ENCODE assay signal across 8 mouse cellular contexts in genomic region chr9:57485774-57486173, GRCm38 (mm10). TPM values are rescaled to one million over a fixed set of nuclear protein-coding genes. Genes with fewer than 3 reads are reported as not detected.
DNase-seq lines count a peak whose midpoint lies in the region; ATAC-seq lines count a peak whose summit lies in the region.

No protein-coding gene starts in this region.

- H3K4me1 ChIP-seq in hindbrain, embryonic 12.5 days = no peaks in the 10 kb centered on the region
- no peaks in the 10 kb centered on the region for H3K4me1 ChIP-seq in midbrain, embryonic 11.5 days (ENCODE audit: control insufficient read depth, insufficient read depth, low read length)

- ATAC-seq in hindbrain, embryonic 12.5 days (ENCODE audit: low FRiP score) = 0 out of 2 replicates have a peak, but pooled peaks have one; percentile 54
- ATAC-seq in midbrain, embryonic 11.5 days (ENCODE audit: low FRiP score) = peak; percentile 55; the same call in 1 of the 2 replicates
- no peak for ATAC-seq in inflammation-experienced regulatory T-cells, adult 6 months

- H3K4me3 ChIP-seq in hindbrain, embryonic 12.5 days = no peak overlapping the region
- no peak overlapping the region for H3K4me3 ChIP-seq in midbrain, embryonic 11.5 days (ENCODE audit: low read depth, low read length)

- H3K27ac ChIP-seq in hindbrain, embryonic 12.5 days = no peak overlapping the region
- no peak overlapping the region for H3K27ac ChIP-seq in midbrain, embryonic 11.5 days (ENCODE audit: low read depth, low read length)

- 17% methylated on average over 7 of the region's 7 CpGs for WGBS in hindbrain, embryonic 12.5 days
- WGBS in midbrain, embryonic 11.5 days = 18% methylated on average over 7 of the region's 7 CpGs

- DNase-seq in ZHBTc4 (ENCODE audit: low read depth, low spot score) = peak; percentile 90
- peak; percentile 84 for DNase-seq in cerebellum, adult 9-10 months
- peak; percentile 70 to 82 for DNase-seq in frontal cortex, postnatal 25 days (ENCODE audit: low spot score in 2 of 2)
- DNase-seq in left cerebral cortex, adult 18-20 months (ENCODE audit: low spot score in 2 of 2) = peak; percentile 88 to 92
- peak; percentile 97 for DNase-seq in midbrain, embryonic 11.5 days (ENCODE audit: low spot score, missing footprints)
- peak; percentile 66 for DNase-seq in skeletal muscle tissue, adult 2 months (ENCODE audit: low read depth, low spot score)

- H3K36me3 ChIP-seq in hindbrain, embryonic 12.5 days = no peaks in the 10 kb centered on the region
- no peaks in the 10 kb centered on the region for H3K36me3 ChIP-seq in midbrain, embryonic 11.5 days (ENCODE audit: control insufficient read depth, insufficient read depth, low read length)

- H3K9me3 ChIP-seq in hindbrain, embryonic 12.5 days (replicated peaks) = no peaks in the 10 kb centered on the region
- H3K9me3 ChIP-seq in midbrain, embryonic 11.5 days (ENCODE audit: control insufficient read depth, low read length) = no peaks in the 10 kb centered on the region

- H3K4me2 ChIP-seq in hindbrain, embryonic 12.5 days (replicated peaks) = no peak overlapping the region
- H3K4me2 ChIP-seq in midbrain, embryonic 11.5 days = no peak overlapping the region; the same call in 1 of the 2 replicates

- H3K27me3 ChIP-seq in hindbrain, embryonic 12.5 days = peaks cover 7% of the 10 kb centered on the region
- H3K27me3 ChIP-seq in midbrain, embryonic 11.5 days (ENCODE audit: control insufficient read depth, insufficient read depth, low read length) = no peaks in the 10 kb centered on the region

- H3K9ac ChIP-seq in hindbrain, embryonic 12.5 days = no peak overlapping the region
- H3K9ac ChIP-seq in midbrain, embryonic 11.5 days (ENCODE audit: low read length) = peak overlapping the region; percentile 20; the same call in 1 of the 2 replicates

RNA-seq across cellular contexts. Expression of gene Scamp5, which starts 17.9 kb away (rescaled TPM):
- 47.5 and 49.9 TPM in 2 replicates for polyA plus RNA-seq in hindbrain, embryonic 12.5 days (2016; fragmentation: Nextera tagmentation; extraction: Ambion mirVana)
- total RNA-seq in left cerebral cortex, adult 18-20 months (2021) = 100 to 1,000 TPM; 381 to 400 TPM
- polyA plus RNA-seq in midbrain, embryonic 11.5 days (2014; fragmentation: Nextera tagmentation; extraction: Ambion mirVana) = 17.6 and 17.7 TPM in 2 replicates
- not detected for polyA plus RNA-seq in inflammation-experienced regulatory T-cells, adult 6 months (2017; shearing (Covaris generic))

RNA-seq across cellular contexts. Expression of gene Rpp25, which starts 18.1 kb away (rescaled TPM):
- polyA plus RNA-seq in hindbrain, embryonic 12.5 days (2016; fragmentation: Nextera tagmentation; extraction: Ambion mirVana) = 7.3 and 7.6 TPM in 2 replicates
- 10 to 100 TPM; 17.6 to 18.5 TPM for total RNA-seq in left cerebral cortex, adult 18-20 months (2021)
- 12.8 and 14.1 TPM in 2 replicates for polyA plus RNA-seq in midbrain, embryonic 11.5 days (2014; fragmentation: Nextera tagmentation; extraction: Ambion mirVana)
- polyA plus RNA-seq in inflammation-experienced regulatory T-cells, adult 6 months (2017; shearing (Covaris generic)) = not detected

RNA-seq across cellular contexts. Expression of gene Cox5a, which starts 35.3 kb away (rescaled TPM):
- 655 and 680 TPM in 2 replicates for polyA plus RNA-seq in hindbrain, embryonic 12.5 days (2016; fragmentation: Nextera tagmentation; extraction: Ambion mirVana)
- total RNA-seq in left cerebral cortex, adult 18-20 months (2021) = 100 to 1,000 TPM; 410 to 481 TPM
- polyA plus RNA-seq in midbrain, embryonic 11.5 days (2014; fragmentation: Nextera tagmentation; extraction: Ambion mirVana) = 730 and 739 TPM in 2 replicates
- polyA plus RNA-seq in inflammation-experienced regulatory T-cells, adult 6 months (2017; shearing (Covaris generic)) = 100 to 1,000 TPM; 223 to 469 (median 223) TPM

RNA-seq across cellular contexts. Expression of gene Ppcdc, which starts 45.9 kb away (rescaled TPM):
- polyA plus RNA-seq in hindbrain, embryonic 12.5 days (2016; fragmentation: Nextera tagmentation; extraction: Ambion mirVana) = 20.0 and 24.6 TPM in 2 replicates
- 10 to 100 TPM; 14.3 TPM for total RNA-seq in left cerebral cortex, adult 18-20 months (2021)
- 18.6 and 22.9 TPM in 2 replicates for polyA plus RNA-seq in midbrain, embryonic 11.5 days (2014; fragmentation: Nextera tagmentation; extraction: Ambion mirVana)
- polyA plus RNA-seq in inflammation-experienced regulatory T-cells, adult 6 months (2017; shearing (Covaris generic)) = 100 to 1,000 TPM in 2 of 3 experiments, 10 to 100 TPM in 1; 65.2 to 228 (median 153) TPM

RNA-seq across cellular contexts. Expression of gene Fam219b, which starts 51.6 kb away (rescaled TPM):
- 20.0 and 21.0 TPM in 2 replicates for polyA plus RNA-seq in hindbrain, embryonic 12.5 days (2016; fragmentation: Nextera tagmentation; extraction: Ambion mirVana)
- total RNA-seq in left cerebral cortex, adult 18-20 months (2021) = 10 to 100 TPM; 17.6 to 25.6 TPM
- 16.0 and 16.1 TPM in 2 replicates for polyA plus RNA-seq in midbrain, embryonic 11.5 days (2014; fragmentation: Nextera tagmentation; extraction: Ambion mirVana)
- polyA plus RNA-seq in inflammation-experienced regulatory T-cells, adult 6 months (2017; shearing (Covaris generic)) = 10 to 100 TPM; 19.6 to 40.2 (median 32.7) TPM

Comparison
In these comparisons a context has a peak if more than half of its experiments do, and no peak if none do; other contexts are left out.
1. RNA of gene Scamp5, which starts 17.9 kb away (polyA plus RNA-seq): 47.5 to 49.9 TPM in hindbrain, embryonic 12.5 days and 17.6 to 17.7 TPM in midbrain, embryonic 11.5 days; not detected in inflammation-experienced regulatory T-cells, adult 6 months; every median in the first group is over 10 times any median in the second.
2. Peak in every context shown above with its lines, with median percentiles within 50 percentile points of each other: DNase-seq.